Mouse (Mus musculus) monocyte, adult 5-6 weeks (primary cell): ENCODE data around the gene Klk8. TPM values are rescaled to one million over a fixed set of nuclear protein-coding genes. Genes with fewer than 3 reads are reported as not detected.

Source experiments
- ATAC-seq: fragments of 153-309, 156-312 bp; replicated peaks from 2 replicates; pipeline ENCODE4 v1.8.0; 2017; ENCODE audit warnings: mild to moderate bottlenecking; ENCODE audit not compliant: low TSS enrichment, insufficient number of reproducible peaks, severe bottlenecking, poor library complexity, low FRiP score
- total RNA-seq: library from RNA; stranded (forward); fragments of 200-1000, 200-491, 200-594 nt; gene quantifications from 3 replicates; pipeline ENCODE4 v1.2.3, GENCODE M21; 2017

The Klk8 gene
- total RNA-seq, result 4.4 to 5.0 TPM in 2 of 3 replicates, not detected in the other

GRCm38 (mm10) chr7:43797333-43797769 is at the start of gene Klk8:
Gene Klk8 (plus strand): TSS chr7:43797577.
- ATAC-seq, result no peak

GRCm38 (mm10) chr7:43747788-43748187 is 49.6 kb upstream of the Klk8 start:
- ATAC-seq, result peak; percentile 63

GRCm38 (mm10) chr7:43752806-43753205 is 44.6 kb upstream of the Klk8 start:
- no peak for ATAC-seq

GRCm38 (mm10) chr7:43766484-43766883 is 30.9 kb upstream of the Klk8 start:
- ATAC-seq, result no peak

GRCm38 (mm10) chr7:43768597-43768996 is 28.8 kb upstream of the Klk8 start, which contains the start of gene Klk12:
Gene Klk12 (plus strand): TSS chr7:43768897.
- no peak for ATAC-seq

GRCm38 (mm10) chr7:43769636-43770035 is 27.7 kb upstream of the Klk8 start:
- ATAC-seq, result no peak

- no peak for ATAC-seq
These were observed 26.7 kb upstream of the Klk8 start for GRCm38 (mm10) chr7:43770701-43771100.

GRCm38 (mm10) chr7:43771916-43772315 is 25.5 kb upstream of the Klk8 start:
- ATAC-seq, result no peak

GRCm38 (mm10) chr7:43772901-43773300 is 24.5 kb upstream of the Klk8 start:
- ATAC-seq, result no peak

GRCm38 (mm10) chr7:43774364-43774763 is 23.0 kb upstream of the Klk8 start, which contains the start of gene Klk11:
Gene Klk11 (plus strand): TSS chr7:43774604.
- no peak for ATAC-seq

GRCm38 (mm10) chr7:43774802-43775201 is 22.6 kb upstream of the Klk8 start:
- ATAC-seq, result no peak

- no peak for ATAC-seq
These were observed 21.9 kb upstream of the Klk8 start for GRCm38 (mm10) chr7:43775311-43776057.

GRCm38 (mm10) chr7:43776506-43776905 is 20.9 kb upstream of the Klk8 start:
- no peak for ATAC-seq

GRCm38 (mm10) chr7:43777423-43777822 is 20.0 kb upstream of the Klk8 start:
- no peak for ATAC-seq

GRCm38 (mm10) chr7:43778176-43778970 is 19.0 kb upstream of the Klk8 start:
- ATAC-seq, result no peak

- ATAC-seq, result no peak
These were observed 17.1 kb upstream of the Klk8 start for GRCm38 (mm10) chr7:43780241-43780640.

GRCm38 (mm10) chr7:43780746-43781145 is 16.6 kb upstream of the Klk8 start, which contains the start of gene Klk10:
Gene Klk10 (plus strand): TSS chr7:43781035.
- no peak for ATAC-seq

GRCm38 (mm10) chr7:43781541-43781940 is 15.8 kb upstream of the Klk8 start:
- ATAC-seq, result no peak
